Mouse (Mus musculus): ENCODE results near the gene Dennd5b. TPM values are rescaled to one million over a fixed set of nuclear protein-coding genes. Genes with fewer than 3 reads are reported as not detected.
A peak's percentile ranks its signal among the peaks of the same experiment; 100 is the strongest.
"Not testable (repeated sequence)": the region's sequence is repeated elsewhere in the genome, so short reads cannot be mapped to it uniquely, and the experiment has no call there.

Dennd5b gene
- total RNA-seq, 2 experiments from 2014 or later = 37.6 to 43.7 TPM

- DNase-seq (ENCODE audit: low spot score in 2 of 2) = no peak
Observed at GRCm38 (mm10) chr6:149031377-149031776, 70.1 kb downstream of the Dennd5b start.

DNA sequence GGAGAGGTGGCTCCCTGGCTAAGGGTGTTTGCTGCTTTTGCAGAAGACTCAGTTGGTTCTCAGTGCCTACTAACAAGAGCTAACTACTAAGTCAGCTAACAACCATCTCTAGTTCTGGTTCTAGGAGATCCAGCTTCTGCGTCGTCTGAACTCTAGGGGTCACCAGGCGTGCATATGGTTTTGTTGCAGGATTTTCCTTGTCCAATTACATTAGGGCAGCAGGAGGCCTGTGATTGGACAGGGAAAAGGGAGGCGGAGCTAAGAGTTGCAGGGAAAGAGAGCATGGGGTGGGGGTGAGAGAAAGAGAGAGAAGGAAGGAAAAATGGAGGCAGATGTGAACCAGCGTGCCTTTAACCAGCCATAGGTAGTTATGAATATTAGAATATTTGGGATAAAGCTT is 83.0 kb downstream of the Dennd5b start:
- no peak for DNase-seq (ENCODE audit: low spot score in 2 of 2)

GRCm38 (mm10) chr6:149010766-149011301 is 90.6 kb downstream of the Dennd5b start:
- peak in 1 of 2 experiments; percentile 29 for DNase-seq (ENCODE audit: low spot score in 2 of 2)

- DNase-seq (ENCODE audit: low spot score in 2 of 2) = no peak
Observed at GRCm38 (mm10) chr6:149005009-149005408, 96.5 kb downstream of the Dennd5b start.

DNA sequence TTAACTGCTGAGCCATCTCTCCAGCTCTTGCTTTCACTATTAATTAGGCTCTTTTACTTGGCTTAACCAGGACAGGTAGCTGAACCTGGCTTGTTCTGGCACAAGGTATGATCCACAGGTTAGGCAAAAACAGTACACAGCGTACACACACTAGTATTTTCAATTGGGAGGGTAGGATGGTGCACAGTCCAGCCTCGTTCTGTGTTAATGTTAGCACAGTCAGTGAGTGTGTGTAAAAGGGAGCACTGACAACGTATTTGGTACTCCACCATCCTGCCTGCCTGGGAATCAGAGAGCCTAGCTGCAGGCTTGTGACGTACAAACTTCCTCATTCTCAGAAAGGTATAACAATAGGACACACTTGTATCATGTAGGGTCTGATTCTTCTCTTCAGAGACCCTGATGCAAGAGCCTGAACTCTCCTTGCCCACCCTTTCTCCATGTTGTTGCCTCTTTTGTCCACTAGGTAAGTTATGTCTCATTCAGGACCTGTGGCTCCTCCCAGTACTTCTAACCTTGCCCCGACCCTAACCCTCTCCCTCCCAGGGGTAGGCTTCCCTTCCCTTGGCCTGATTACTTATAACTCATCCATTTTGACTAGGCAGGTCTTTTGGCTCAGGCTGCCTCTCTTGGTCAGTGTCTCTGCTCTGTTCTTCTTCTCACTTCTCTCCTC is 107.0 kb downstream of the Dennd5b start:
- DNase-seq (ENCODE audit: low spot score in 2 of 2) = no peak

GRCm38 (mm10) chr6:148993117-148994077 is 108.1 kb downstream of the Dennd5b start:
- peak in 1 of 2 experiments; percentile 10 for DNase-seq (ENCODE audit: low spot score in 2 of 2)

- DNase-seq (ENCODE audit: low spot score in 2 of 2) = no peak
Observed at GRCm38 (mm10) chr6:148992373-148993116, 108.9 kb downstream of the Dennd5b start.

GRCm38 (mm10) chr6:148991660-148992372 is 109.7 kb downstream of the Dennd5b start:
- no peak for DNase-seq (ENCODE audit: low spot score in 2 of 2)

- not testable (repeated sequence) for DNase-seq (ENCODE audit: low spot score in 2 of 2)
Observed at GRCm38 (mm10) chr6:148989792-148990491, 111.5 kb downstream of the Dennd5b start.

- no peak for DNase-seq (ENCODE audit: low spot score in 2 of 2)
Observed at GRCm38 (mm10) chr6:148986003-148986402, 115.5 kb downstream of the Dennd5b start.

GRCm38 (mm10) chr6:148980495-148980894 is 121.0 kb downstream of the Dennd5b start:
- no peak for DNase-seq (ENCODE audit: low spot score in 2 of 2)

- DNase-seq (ENCODE audit: low spot score in 2 of 2) = no peak
Observed at GRCm38 (mm10) chr6:148975096-148975495, 126.4 kb downstream of the Dennd5b start.

- no peak for DNase-seq (ENCODE audit: low spot score in 2 of 2)
Observed at GRCm38 (mm10) chr6:148972891-148973290, 128.6 kb downstream of the Dennd5b start.

GRCm38 (mm10) chr6:148972059-148972848 is 129.2 kb downstream of the Dennd5b start:
- no peak for DNase-seq (ENCODE audit: low spot score in 2 of 2)

DNA sequence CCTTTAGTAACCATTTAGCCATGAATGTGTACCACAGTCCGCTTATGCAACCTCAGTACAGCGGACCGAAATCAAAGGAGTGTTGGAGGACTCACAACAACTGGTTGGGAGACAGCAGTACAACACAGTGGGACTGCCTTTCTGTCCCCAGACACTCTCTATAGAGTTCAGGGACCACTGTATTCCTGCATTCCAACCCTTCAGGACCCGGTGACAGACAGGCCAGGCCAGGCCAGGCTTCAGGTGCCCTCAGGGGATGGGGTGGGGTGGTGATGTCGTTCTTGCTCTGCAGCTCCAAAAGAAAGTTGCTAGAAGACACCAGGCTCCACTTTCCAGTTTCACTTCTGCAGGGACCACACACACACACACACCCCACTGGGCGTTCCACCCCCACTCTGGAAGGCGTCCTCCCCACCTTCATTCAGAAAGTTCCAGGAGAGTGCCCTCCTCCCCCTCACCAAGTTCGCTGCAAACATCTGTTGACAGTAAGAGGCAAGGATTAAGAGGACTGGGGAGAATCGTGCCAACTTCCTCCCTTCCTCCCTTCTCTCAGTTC is 130.0 kb downstream of the Dennd5b start:
- no peak for DNase-seq (ENCODE audit: low spot score in 2 of 2)

- DNase-seq (ENCODE audit: low spot score in 2 of 2) = no peak
Observed at GRCm38 (mm10) chr6:148961285-148961684, 140.2 kb downstream of the Dennd5b start.

DNA sequence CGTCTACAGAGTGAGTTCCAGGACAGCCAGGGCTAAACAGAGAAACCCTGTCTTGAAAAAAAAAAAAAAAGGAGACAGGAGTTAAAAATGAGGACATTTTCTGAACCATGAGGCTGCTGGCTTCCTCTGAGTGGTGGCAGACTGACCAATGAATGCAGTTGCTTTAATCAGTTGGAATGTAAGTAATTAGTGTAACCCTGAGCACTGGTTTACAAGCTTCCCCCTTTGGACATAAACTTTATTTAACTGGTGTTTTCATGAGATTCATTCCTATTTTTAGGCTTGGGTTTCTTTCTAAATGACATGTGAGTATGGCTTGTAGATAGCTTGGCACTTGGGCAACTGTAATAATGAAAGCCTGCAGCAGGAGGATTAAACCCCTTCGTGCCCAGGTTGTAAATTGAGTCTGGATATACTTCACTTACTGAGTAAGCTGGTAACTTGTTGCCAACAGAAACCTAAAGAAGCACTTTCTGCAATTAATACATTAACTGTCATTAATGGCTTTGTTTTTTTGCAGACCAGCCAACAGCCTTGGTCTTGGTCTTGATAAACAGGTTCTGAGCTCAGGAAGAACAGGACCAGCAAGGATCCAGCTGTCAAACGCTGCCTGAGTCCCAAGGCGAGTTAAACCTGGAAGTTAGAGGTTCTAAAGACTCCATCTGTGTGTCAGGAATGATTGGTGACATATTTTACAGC is 141.8 kb downstream of the Dennd5b start:
- no peak for DNase-seq (ENCODE audit: low spot score in 2 of 2)

- DNase-seq (ENCODE audit: low spot score in 2 of 2) = no peak
Observed at GRCm38 (mm10) chr6:148958712-148959111, 142.8 kb downstream of the Dennd5b start.

All from layer of hippocampus, postnatal 14 days (tissue).